Comparison of ENCODE assay signal across 9 mouse cellular contexts in genomic region chr11:74371393-74372100, GRCm38 (mm10). TPM values are rescaled to one million over a fixed set of nuclear protein-coding genes. Genes with fewer than 3 reads are reported as not detected.
DNase-seq lines count a peak whose midpoint lies in the region; ATAC-seq and TF ChIP-seq lines count a peak whose summit lies in the region.
"Had no signal": no experiment of that assay in that cellular context is flagged by ENCODE, and none has a peak within 500 bp of the region (broad histone marks: within the 10 kb centered on the region; RNA-seq: fewer than 3 reads in every experiment).

No protein-coding gene starts in this region.

- peak; percentile 82 for TF ChIP-seq CTCF in liver, embryonic 14.5 days (IDR thresholded peaks at IDR 0.05; ENCODE audit: low read depth)
- peak; percentile 84 for TF ChIP-seq CTCF in testis, adult 2 months (IDR thresholded peaks at IDR 0.05; ENCODE audit: control insufficient read depth, insufficient read depth, insufficient replicate concordance, low read depth, low read length)

- H3K4me2 ChIP-seq in kidney, embryonic 15.5 days = no peak overlapping the region
- no peak overlapping the region for H3K4me2 ChIP-seq in liver, embryonic 14.5 days (ENCODE audit: low read depth)
- H3K4me2 ChIP-seq in neural tube, embryonic 14.5 days (ENCODE audit: low read depth, low read length) = no peak overlapping the region

- DNase-seq in urinary bladder, adult 18-20 months (ENCODE audit: low spot score in 2 of 2) = peak; percentile 46 to 69
- no peak for DNase-seq in urinary bladder, postnatal 10 days (ENCODE audit: low spot score)
- DNase-seq in cerebellum, postnatal 25 days = peak; percentile 82 to 86
- DNase-seq in gastrocnemius, postnatal 25 days = peak; percentile 27
- DNase-seq in liver, embryonic 14.5 days (ENCODE audit: low read depth in 3 of 3, low spot score in 3 of 3) = peak; percentile 17 to 42 (median 41)

- 13% methylated on average over 22 of the region's 22 CpGs for WGBS in kidney, embryonic 15.5 days
- WGBS in liver, embryonic 14.5 days (ENCODE audit: insufficient replicate concordance) = 12% methylated on average over 22 of the region's 22 CpGs
- WGBS in neural tube, embryonic 14.5 days = 12% methylated on average over 22 of the region's 22 CpGs

- no peak overlapping the region for H3K4me3 ChIP-seq in kidney, embryonic 15.5 days (replicated peaks)
- H3K4me3 ChIP-seq in liver, embryonic 14.5 days (ENCODE audit: insufficient read depth in 1 of 2, low read depth in 2 of 2, low read length in 2 of 2) = no peak overlapping the region
- H3K4me3 ChIP-seq in neural tube, embryonic 14.5 days (ENCODE audit: low read depth, low read length) = no peak overlapping the region
- no peak overlapping the region for H3K4me3 ChIP-seq in testis, adult 2 months (ENCODE audit: control insufficient read depth, low read depth, low read length)
- H3K4me3 ChIP-seq: erythroblast, embryonic 14.5 days had no signal

- ATAC-seq in kidney, embryonic 15.5 days (replicated peaks; ENCODE audit: low FRiP score) = 0 out of 2 replicates have a peak, but pooled peaks have one; percentile 49
- no peak for ATAC-seq in liver, embryonic 14.5 days (ENCODE audit: insufficient read depth)
- peak; percentile 56; the same call in 1 of the 2 replicates for ATAC-seq in neural tube, embryonic 14.5 days (ENCODE audit: low read depth)

- H3K27ac ChIP-seq in kidney, embryonic 15.5 days = no peak overlapping the region
- no peak overlapping the region for H3K27ac ChIP-seq in liver, embryonic 14.5 days
- H3K27ac ChIP-seq in neural tube, embryonic 14.5 days (ENCODE audit: low read depth, low read length) = no peak overlapping the region
- no peak overlapping the region for H3K27ac ChIP-seq in testis, adult 2 months (ENCODE audit: control insufficient read depth, insufficient read depth, low read depth, low read length)

- H3K9me3 ChIP-seq in kidney, embryonic 15.5 days (replicated peaks) = no peaks in the 10 kb centered on the region
- no peaks in the 10 kb centered on the region for H3K9me3 ChIP-seq in liver, embryonic 14.5 days (ENCODE audit: control insufficient read depth, low read length)
- no peaks in the 10 kb centered on the region for H3K9me3 ChIP-seq in neural tube, embryonic 14.5 days (ENCODE audit: control insufficient read depth, low read length)

- H3K36me3 ChIP-seq in kidney, embryonic 15.5 days = no peaks in the 10 kb centered on the region
- no peaks in the 10 kb centered on the region for H3K36me3 ChIP-seq in liver, embryonic 14.5 days (replicated peaks; ENCODE audit: control insufficient read depth, insufficient read depth, low read depth)
- no peaks in the 10 kb centered on the region for H3K36me3 ChIP-seq in neural tube, embryonic 14.5 days (ENCODE audit: control insufficient read depth, insufficient read depth, low read length)
- no peaks in the 10 kb centered on the region for H3K36me3 ChIP-seq in testis, adult 2 months (ENCODE audit: control insufficient read depth, insufficient read depth, low read length)

- H3K27me3 ChIP-seq in kidney, embryonic 15.5 days = peaks cover 11% of the 10 kb centered on the region
- peaks cover 3% of the 10 kb centered on the region; the same call in 1 of the 2 replicates for H3K27me3 ChIP-seq in liver, embryonic 14.5 days (ENCODE audit: control insufficient read depth, insufficient read depth, low read length)
- H3K27me3 ChIP-seq in neural tube, embryonic 14.5 days (ENCODE audit: control insufficient read depth, insufficient read depth, low read length) = no peaks in the 10 kb centered on the region
- H3K27me3 ChIP-seq in testis, adult 2 months (ENCODE audit: control insufficient read depth, insufficient read depth, low read length) = no peaks in the 10 kb centered on the region

- no peak for TF ChIP-seq POLR2A in testis, adult 2 months (IDR thresholded peaks at IDR 0.05; ENCODE audit: control insufficient read depth, low read depth, low read length)

- no peaks in the 10 kb centered on the region for H3K4me1 ChIP-seq in kidney, embryonic 15.5 days
- H3K4me1 ChIP-seq in liver, embryonic 14.5 days (replicated peaks; ENCODE audit: control insufficient read depth in 2 of 2, insufficient read depth in 2 of 2, low read length in 1 of 2) = no peaks in the 10 kb centered on the region
- no peaks in the 10 kb centered on the region for H3K4me1 ChIP-seq in neural tube, embryonic 14.5 days (ENCODE audit: control insufficient read depth, insufficient read depth, low read length)
- no peaks in the 10 kb centered on the region; the same call in 1 of the 2 replicates for H3K4me1 ChIP-seq in testis, adult 2 months (ENCODE audit: control insufficient read depth, insufficient read depth, low read length)

- H3K9ac ChIP-seq in kidney, embryonic 15.5 days = no peak overlapping the region
- no peak overlapping the region for H3K9ac ChIP-seq in liver, embryonic 14.5 days (replicated peaks)
- H3K9ac ChIP-seq in neural tube, embryonic 14.5 days (replicated peaks; ENCODE audit: low read depth, low read length) = no peak overlapping the region

- TF ChIP-seq EP300 in liver, embryonic 14.5 days (IDR thresholded peaks at IDR 0.05; ENCODE audit: low read depth) = no peak

RNA-seq across cellular contexts. Expression of gene Olfr412, which starts 9.7 kb away (rescaled TPM):
- total RNA-seq in gastrocnemius, postnatal 25 days (2021) = not detected
- not detected in 2 replicates for polyA plus RNA-seq in kidney, embryonic 15.5 days (2015; fragmentation: Nextera tagmentation; extraction: Ambion mirVana)
- polyA plus RNA-seq in liver, embryonic 14.5 days (2012; rRNA removed) = not detected in 2 replicates
- not detected in 2 replicates for polyA plus RNA-seq in liver, embryonic 14.5 days (2014; fragmentation: Nextera tagmentation; extraction: Ambion mirVana)
- not detected in 2 replicates for polyA plus RNA-seq in neural tube, embryonic 14.5 days (2014; fragmentation: Nextera tagmentation; extraction: Ambion mirVana)
- not detected in 2 replicates for polyA plus RNA-seq in testis, adult 2 months (2012; rRNA removed)
- polyA plus RNA-seq: erythroblast, embryonic 14.5 days had no signal

RNA-seq across cellular contexts. Expression of gene Olfr411, which starts 19.1 kb away (rescaled TPM):
- not detected for total RNA-seq in gastrocnemius, postnatal 25 days (2021)
- not detected in 2 replicates for polyA plus RNA-seq in kidney, embryonic 15.5 days (2015; fragmentation: Nextera tagmentation; extraction: Ambion mirVana)
- not detected in 2 replicates for polyA plus RNA-seq in liver, embryonic 14.5 days (2012; rRNA removed)
- polyA plus RNA-seq in liver, embryonic 14.5 days (2014; fragmentation: Nextera tagmentation; extraction: Ambion mirVana) = not detected in 2 replicates
- not detected in 2 replicates for polyA plus RNA-seq in neural tube, embryonic 14.5 days (2014; fragmentation: Nextera tagmentation; extraction: Ambion mirVana)
- polyA plus RNA-seq in testis, adult 2 months (2012; rRNA removed) = not detected in 2 replicates
- polyA plus RNA-seq: erythroblast, embryonic 14.5 days had no signal

RNA-seq across cellular contexts. Expression of gene Olfr410, which starts 33.7 kb away (rescaled TPM):
- total RNA-seq in gastrocnemius, postnatal 25 days (2021) = not detected
- polyA plus RNA-seq in kidney, embryonic 15.5 days (2015; fragmentation: Nextera tagmentation; extraction: Ambion mirVana) = not detected in 2 replicates
- not detected in 2 replicates for polyA plus RNA-seq in liver, embryonic 14.5 days (2012; rRNA removed)
- not detected in 2 replicates for polyA plus RNA-seq in liver, embryonic 14.5 days (2014; fragmentation: Nextera tagmentation; extraction: Ambion mirVana)
- not detected in 2 replicates for polyA plus RNA-seq in neural tube, embryonic 14.5 days (2014; fragmentation: Nextera tagmentation; extraction: Ambion mirVana)
- not detected in 2 replicates for polyA plus RNA-seq in testis, adult 2 months (2012; rRNA removed)
- polyA plus RNA-seq: erythroblast, embryonic 14.5 days had no signal
